ENCODE assay signal across 8 mouse cellular contexts in the genomic region with DNA sequence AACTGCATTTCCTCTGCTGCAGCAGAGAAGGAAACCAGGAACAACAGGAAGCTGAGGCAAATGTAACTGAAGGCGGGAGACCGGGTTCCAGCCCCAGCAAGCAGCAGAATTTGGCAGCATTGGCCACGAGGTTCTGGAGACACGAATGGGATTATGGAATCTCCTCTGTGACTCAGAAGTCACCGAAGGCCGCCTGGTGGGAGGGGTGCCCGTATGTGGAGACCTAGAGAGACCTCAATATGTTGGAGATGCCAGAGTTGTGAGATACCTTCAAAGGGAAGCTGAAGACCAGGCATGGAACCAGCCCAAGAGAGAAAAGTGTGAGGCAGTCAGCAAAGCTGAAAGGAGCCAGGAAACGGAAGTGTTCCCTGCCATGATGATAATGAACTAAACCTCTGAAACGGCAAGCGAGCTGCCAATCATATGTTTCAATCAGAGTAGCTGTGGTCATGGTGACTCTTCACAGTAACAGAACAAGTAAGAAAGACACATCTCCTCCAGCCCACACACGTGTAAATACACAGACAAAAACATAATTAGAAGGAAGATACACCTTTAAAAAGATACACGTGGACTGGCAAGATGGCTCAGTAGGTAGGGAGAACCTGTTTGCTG. TPM values are rescaled to one million over a fixed set of nuclear protein-coding genes. Genes with fewer than 3 reads are reported as not detected.
A peak's percentile ranks its signal among the peaks of the same experiment; 100 is the strongest.
DNase-seq lines count a peak whose midpoint lies in the region; ATAC-seq lines count a peak whose summit lies in the region.

No protein-coding gene starts in this region.

- ATAC-seq in hindbrain, embryonic 13.5 days (ENCODE audit: low FRiP score) = no peak
- ATAC-seq in common myeloid progenitor, adult 5-6 weeks (replicated peaks; ENCODE audit: low read depth, poor library complexity, severe bottlenecking) = peak; percentile 53
- ATAC-seq in hindbrain, embryonic 15.5 days (ENCODE audit: low FRiP score, low read depth) = no peak
- ATAC-seq in megakaryocyte, adult 5-6 weeks (ENCODE audit: poor library complexity, severe bottlenecking) = peak; percentile 33

- H3K27me3 ChIP-seq in hindbrain, embryonic 13.5 days = no peaks in the 10 kb centered on the region
- no peaks in the 10 kb centered on the region for H3K27me3 ChIP-seq in hindbrain, embryonic 10.5 days (ENCODE audit: insufficient read depth, poor library complexity, severe bottlenecking)
- no peaks in the 10 kb centered on the region for H3K27me3 ChIP-seq in hindbrain, embryonic 15.5 days

- no peak overlapping the region for H3K9ac ChIP-seq in hindbrain, embryonic 13.5 days
- no peak overlapping the region for H3K9ac ChIP-seq in hindbrain, embryonic 15.5 days

- no peaks in the 10 kb centered on the region for H3K9me3 ChIP-seq in hindbrain, embryonic 13.5 days
- H3K9me3 ChIP-seq in hindbrain, embryonic 10.5 days = peaks cover 11% of the 10 kb centered on the region; the same call in 1 of the 2 replicates
- no peaks in the 10 kb centered on the region for H3K9me3 ChIP-seq in hindbrain, embryonic 15.5 days

- H3K4me1 ChIP-seq in hindbrain, embryonic 13.5 days (replicated peaks) = peaks cover 17% of the 10 kb centered on the region
- no peaks in the 10 kb centered on the region for H3K4me1 ChIP-seq in hindbrain, embryonic 10.5 days (replicated peaks)
- peaks cover 14% of the 10 kb centered on the region for H3K4me1 ChIP-seq in hindbrain, embryonic 15.5 days (replicated peaks)

- H3K4me2 ChIP-seq in hindbrain, embryonic 13.5 days = peak overlapping the region; percentile 57
- H3K4me2 ChIP-seq in hindbrain, embryonic 15.5 days = peak overlapping the region; percentile 57

- no peak overlapping the region for H3K27ac ChIP-seq in hindbrain, embryonic 13.5 days
- no peak overlapping the region for H3K27ac ChIP-seq in hindbrain, embryonic 10.5 days
- no peak overlapping the region for H3K27ac ChIP-seq in hindbrain, embryonic 15.5 days (replicated peaks)

- WGBS in hindbrain, embryonic 13.5 days = 76% methylated on average over 12 of the region's 12 CpGs
- WGBS in hindbrain, embryonic 10.5 days = 72% methylated on average over 12 of the region's 12 CpGs
- WGBS in hindbrain, embryonic 15.5 days = 75% methylated on average over 12 of the region's 12 CpGs

- no peaks in the 10 kb centered on the region for H3K36me3 ChIP-seq in hindbrain, embryonic 13.5 days
- H3K36me3 ChIP-seq in hindbrain, embryonic 10.5 days = peaks cover 23% of the 10 kb centered on the region
- H3K36me3 ChIP-seq in hindbrain, embryonic 15.5 days = no peaks in the 10 kb centered on the region

- H3K4me3 ChIP-seq in hindbrain, embryonic 13.5 days = peak overlapping the region; percentile 9
- H3K4me3 ChIP-seq in hindbrain, embryonic 10.5 days = no peak overlapping the region
- 0 out of 2 replicates have a peak overlapping the region, but pooled peaks have one; percentile 13 for H3K4me3 ChIP-seq in hindbrain, embryonic 15.5 days

- no peak for DNase-seq in hindbrain, embryonic 10.5 days (ENCODE audit: low spot score)
- DNase-seq in ES-CJ7 (ENCODE audit: low read depth, low spot score) = peak; percentile 19
- no peak for DNase-seq in layer of hippocampus, postnatal 25 days (ENCODE audit: extremely low spot score in 1 of 2, low spot score in 1 of 2)
- no peak for DNase-seq in embryo, embryonic 10 days (ENCODE audit: low spot score)

RNA-seq across cellular contexts. Expression of a gene that starts 3.0 kb away (rescaled TPM):
- 258 and 267 TPM in 2 replicates for polyA plus RNA-seq in hindbrain, embryonic 13.5 days (2015; fragmentation: Nextera tagmentation; extraction: Ambion mirVana)
- polyA plus RNA-seq in hindbrain, embryonic 10.5 days (2016; fragmentation: Nextera tagmentation; extraction: Ambion mirVana) = 127 and 163 TPM in 2 replicates
- 390 TPM in 2 replicates for total RNA-seq in common myeloid progenitor, adult 5-6 weeks (2017)
- polyA plus RNA-seq in hindbrain, embryonic 15.5 days (2015; fragmentation: Nextera tagmentation; extraction: Ambion mirVana) = 218 and 230 TPM in 2 replicates
- total RNA-seq in megakaryocyte, adult 5-6 weeks (2015) = 103 and 125 TPM in 2 replicates
- 169 and 170 TPM in 2 replicates for total RNA-seq in megakaryocyte, adult 5-6 weeks (2017)
- 100 to 1,000 TPM; 147 to 187 TPM for total RNA-seq in layer of hippocampus, postnatal 25 days (2021)

Comparison
In these comparisons a context has a peak if more than half of its experiments do, and no peak if none do; other contexts are left out.
1. ATAC-seq: peak in common myeloid progenitor, adult 5-6 weeks (single experiment) and megakaryocyte, adult 5-6 weeks (single experiment); none in hindbrain, embryonic 13.5 days (single experiment) and hindbrain, embryonic 15.5 days (single experiment).